Mouse (Mus musculus) retina, postnatal 1 day (tissue): ENCODE measurements around the gene Cgnl1.
"Not testable (repeated sequence)": the region's sequence is repeated elsewhere in the genome, so short reads cannot be mapped to it uniquely, and the experiment has no call there.

Source experiments
- DNase-seq: peaks from one replicate; pipeline ENCODE4 v3.0.0-alpha.2; 2012

Gene Cgnl1

DNA sequence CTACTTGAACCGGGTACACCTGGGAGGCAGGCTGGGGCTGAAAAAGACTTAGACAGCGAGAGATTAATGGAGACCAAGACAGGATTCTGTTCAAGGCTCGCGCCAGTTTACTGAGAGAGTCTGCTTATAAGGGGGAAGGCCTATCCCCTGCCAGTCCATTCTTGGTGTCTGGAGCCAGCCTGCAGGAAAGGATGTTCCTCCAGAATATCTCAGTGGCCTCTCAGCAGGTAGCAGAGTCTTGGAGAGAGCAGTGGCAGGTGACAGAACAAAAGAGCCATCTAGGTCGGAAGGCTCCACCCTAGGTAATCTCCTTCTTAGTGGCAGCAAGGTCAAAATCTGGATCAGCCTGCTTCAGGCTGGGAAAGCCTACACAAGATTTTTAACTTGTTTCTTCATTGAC, 151.3 kb downstream of the Cgnl1 start:
- DNase-seq = not testable (repeated sequence)

DNA sequence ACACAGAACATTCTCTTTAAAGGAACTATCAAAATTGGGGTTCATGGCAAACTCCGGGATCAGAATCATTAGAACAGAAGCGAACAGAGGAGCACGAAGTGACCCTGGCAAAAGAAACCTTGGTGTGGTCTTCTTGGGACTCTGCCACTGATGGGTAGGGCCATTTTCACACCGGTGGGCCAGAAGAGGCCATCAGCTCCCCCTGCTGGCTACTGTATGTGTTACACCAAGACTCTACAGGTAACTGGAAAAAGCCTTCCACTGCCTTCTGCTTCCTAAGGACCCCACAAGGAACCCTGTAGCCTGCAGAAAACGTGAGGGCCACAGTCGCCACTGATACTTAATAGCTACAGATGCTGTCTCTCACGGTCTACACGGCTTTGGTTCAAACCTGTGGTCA, 154.0 kb downstream of the Cgnl1 start:
- peak; percentile 38 for DNase-seq

DNA sequence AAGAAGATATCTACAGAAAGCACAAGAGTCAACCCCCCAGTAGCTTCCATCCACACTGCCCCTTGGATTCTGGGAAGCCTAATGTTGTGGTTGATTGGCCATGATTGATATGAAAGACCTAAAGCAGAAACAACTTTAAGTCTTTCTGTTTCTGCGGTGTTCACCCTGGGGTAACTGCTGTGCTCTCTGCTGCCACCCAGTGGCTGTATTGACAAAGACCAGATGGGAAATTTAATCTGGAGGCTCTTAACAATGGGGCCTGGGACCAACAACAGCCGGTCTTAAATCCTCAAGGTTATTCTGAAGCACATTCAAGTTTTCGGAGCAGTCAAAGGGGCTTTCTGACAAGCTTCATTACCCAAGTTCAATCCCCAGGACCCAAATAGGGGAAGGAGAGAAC, 155.2 kb downstream of the Cgnl1 start:
- DNase-seq = peak; percentile 86

DNA sequence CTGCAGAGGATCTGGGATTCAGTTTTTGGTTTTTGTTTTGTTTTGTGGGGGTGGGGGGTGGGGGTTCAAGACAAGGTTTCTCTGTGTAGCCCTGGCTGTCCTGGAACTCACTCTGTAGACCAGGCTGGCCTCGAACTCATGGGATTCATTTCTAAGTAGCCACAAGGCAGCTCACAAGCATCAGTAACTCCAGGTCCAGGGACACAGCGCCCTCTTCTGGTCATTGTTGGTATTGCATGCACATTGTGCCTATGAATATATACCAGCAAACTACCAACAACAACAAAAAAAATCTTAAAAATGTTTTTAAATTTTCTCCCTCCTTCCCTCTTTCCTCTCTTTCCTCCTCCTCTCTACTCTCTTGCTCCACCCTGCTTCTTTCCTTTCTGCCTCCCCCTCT, 156.8 kb downstream of the Cgnl1 start:
- peak; percentile 48 for DNase-seq

DNA sequence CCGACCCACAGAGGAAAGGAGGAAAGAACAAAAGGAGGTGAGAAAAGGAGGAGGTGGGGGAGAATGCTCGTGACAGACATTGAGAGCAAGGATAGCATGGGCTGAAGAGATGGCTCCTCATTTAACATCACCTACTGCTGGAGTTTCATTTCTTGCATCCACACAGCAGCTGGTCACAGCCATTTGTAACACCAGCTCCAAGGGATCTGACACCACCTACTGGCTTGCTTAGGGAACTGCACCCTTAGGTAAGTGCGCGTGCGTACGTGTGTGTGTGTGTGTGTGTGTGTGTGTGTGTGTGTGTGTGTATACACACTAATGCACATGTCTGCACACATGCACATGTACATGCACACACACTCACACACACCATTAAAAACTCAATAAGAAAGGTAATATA, 158.4 kb downstream of the Cgnl1 start:
- peak; percentile 49 for DNase-seq

DNA sequence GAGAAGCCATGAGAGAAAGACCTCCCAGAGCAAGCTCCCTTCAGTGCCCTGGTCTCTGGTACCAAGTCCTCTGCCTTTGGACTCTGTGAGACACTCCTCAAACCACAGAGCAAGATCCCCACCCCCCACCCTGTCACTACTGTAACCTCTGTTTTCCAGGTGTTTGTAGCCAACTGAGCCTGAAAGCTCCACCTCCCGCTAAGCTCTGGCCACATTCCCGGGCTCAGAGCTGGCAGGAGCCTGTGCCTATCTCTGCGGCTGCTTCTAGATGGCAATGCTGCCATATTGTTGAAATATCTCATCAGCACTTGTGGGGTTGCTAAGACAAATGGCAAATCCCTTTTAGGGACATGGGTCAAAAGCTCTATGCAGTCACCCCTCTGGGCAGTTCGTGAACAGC, 159.5 kb downstream of the Cgnl1 start:
- no peak for DNase-seq

DNA sequence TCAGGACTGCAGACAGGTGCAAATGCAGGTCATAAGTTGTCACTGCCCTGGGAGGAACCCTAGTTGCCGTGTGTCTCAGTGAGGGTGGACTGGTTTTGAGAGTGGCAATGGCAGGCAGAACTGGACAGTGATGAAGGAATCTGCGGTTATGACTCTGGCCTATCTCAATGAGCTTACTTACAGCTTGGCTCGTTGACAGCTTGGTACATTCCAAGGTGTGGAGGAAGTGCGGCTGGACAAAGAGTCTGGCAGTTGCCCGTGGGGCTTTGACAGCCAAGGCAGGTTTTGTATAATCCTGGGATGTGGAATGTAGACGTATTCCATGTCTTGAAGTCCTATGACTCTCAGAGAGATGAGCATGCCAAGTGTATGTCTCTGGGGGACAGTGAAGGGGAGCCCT, 162.4 kb downstream of the Cgnl1 start:
- DNase-seq = no peak

DNA sequence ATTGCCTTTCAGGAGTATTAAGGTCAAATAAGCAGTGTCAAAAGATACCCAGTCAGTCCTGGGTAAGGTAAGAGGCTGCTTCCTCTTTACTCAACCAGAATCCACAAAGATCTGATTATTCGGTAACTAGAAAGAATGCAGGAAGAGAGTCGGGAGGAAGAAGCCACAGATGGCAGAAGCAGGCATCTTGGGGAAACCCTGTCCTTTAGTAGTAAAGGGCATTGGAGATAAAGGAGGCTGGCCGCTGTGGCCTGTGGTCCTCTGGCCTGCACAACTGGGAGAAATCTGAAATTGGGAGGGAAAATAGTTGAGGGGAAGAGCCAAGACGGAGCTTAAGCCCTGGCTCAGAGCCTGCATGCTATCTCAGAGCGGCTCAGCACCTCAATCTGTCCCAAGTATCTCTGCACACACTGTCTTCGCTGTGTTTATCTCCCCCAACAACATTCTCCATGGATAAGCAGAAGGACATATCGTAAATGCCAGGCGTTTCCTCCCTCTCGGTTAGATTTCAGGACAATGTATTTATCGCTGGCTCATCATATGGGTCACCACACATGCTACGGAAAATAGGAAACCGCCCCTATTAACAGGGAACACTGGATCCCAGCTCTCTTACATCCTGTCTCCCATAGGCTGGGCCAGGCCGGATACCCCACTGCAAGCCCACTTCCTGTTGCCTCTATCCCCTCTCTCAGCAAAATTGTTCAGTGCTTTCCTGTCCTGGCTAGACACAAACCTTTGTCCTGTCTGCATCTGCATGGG, 164.9 kb downstream of the Cgnl1 start:
- no peak for DNase-seq

DNA sequence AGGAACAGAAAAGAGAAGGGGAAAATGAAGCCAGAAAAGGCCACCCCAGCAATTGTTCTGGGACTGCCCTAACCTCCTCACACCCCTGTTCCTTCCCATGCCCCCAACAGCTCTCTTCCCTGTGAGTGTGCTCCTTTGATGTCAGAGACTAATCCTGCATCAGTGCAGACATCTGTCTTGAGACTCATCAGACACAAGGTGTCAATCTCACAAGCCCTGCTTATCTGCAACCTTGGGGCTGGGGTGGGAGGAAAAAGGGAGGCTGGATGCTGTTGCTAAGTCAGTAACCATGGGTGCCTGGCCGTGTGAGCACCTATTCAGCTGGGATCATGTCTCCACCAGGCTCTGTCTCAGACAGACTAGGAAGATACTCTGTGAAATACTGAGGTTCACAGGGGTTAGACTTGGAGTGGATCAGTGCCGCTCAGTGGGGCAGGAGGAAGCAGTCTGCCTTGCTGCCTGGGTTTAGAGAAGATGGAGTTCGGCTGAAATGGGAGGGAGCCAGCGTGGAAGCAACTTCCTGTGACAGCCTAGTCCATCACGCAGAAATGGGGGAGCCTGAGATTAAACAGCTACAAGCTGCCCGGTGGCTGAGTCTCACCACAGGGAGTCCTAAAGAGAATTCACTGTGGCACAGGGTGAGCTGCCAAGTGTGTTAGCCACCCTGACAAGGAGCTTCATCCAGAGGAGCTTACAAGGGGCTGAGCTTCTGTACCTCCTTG, 166.3 kb downstream of the Cgnl1 start:
- no peak for DNase-seq

DNA sequence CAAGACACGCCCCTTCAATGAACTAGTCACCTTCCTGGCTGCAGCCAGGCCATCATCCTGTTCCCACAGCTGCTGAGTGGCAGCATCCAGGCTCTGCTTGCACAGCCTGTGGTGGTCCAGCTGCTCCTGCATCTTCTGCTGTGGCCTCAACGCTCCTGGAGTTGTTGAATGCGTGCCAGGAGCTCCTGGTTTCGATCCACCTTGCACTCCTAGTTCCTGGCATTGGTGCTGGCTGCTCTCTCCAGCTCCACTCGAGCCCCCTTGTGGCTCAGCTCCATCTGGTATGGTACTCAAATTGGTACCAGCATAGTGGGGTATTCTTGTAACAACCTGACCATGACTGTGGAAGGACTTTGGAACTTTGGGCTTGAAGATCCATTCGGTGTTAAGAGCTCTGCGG, 171.5 kb downstream of the Cgnl1 start:
- DNase-seq = no peak

DNA sequence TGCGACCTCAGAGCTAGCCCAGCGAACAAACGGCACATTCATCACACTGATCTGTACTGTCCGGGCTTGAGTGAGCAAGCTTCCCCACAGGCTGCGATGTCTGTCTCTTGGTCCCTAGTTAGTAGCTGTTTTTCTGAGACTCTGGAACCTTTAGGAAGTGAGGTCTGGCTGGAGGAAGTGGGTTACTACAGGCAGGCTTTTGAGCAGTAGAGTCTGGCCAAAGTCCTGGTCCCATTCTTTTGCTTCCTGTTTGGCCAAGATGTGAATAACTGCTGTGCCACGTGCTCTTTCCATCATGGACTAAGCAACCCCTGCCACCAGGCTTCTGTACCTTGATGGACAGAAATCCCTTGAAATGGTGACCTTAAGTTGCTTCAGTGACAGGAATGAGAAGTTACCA, 174.5 kb downstream of the Cgnl1 start:
- DNase-seq = no peak

DNA sequence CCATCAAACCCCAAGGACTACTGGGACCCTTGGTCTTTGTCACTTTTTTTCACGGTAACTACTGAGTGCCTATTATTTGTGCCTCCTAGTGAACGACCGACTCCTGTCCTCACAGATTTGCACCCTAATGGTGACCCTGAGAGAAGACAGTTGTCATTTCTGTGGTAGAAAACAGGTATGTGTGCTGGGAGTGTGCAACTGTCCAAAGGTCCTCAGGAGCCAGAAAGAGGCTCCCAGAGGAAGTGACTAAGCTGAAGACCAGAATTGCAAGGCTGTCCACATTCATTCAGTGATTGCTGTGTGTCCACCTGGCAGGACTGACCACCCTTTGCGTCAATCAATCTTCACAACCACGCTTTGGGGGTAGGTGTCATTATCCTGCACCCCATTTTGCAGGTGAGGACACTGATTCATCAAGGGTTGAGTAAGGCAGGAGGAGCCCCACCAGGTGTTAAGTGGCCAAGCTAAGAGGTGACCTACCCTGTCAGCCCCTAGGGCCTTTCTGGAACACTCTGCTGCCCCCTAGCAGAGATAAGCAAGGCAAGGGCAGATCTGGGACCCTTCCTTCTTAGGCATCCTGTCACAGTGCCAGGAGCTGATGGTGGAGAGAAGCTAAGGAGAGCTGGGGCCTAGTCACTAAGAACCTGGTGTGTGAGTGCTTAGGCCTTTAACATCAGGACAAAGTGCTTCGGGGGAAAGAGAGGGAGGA, 178.7 kb downstream of the Cgnl1 start:
- peak; percentile 24 for DNase-seq

DNA sequence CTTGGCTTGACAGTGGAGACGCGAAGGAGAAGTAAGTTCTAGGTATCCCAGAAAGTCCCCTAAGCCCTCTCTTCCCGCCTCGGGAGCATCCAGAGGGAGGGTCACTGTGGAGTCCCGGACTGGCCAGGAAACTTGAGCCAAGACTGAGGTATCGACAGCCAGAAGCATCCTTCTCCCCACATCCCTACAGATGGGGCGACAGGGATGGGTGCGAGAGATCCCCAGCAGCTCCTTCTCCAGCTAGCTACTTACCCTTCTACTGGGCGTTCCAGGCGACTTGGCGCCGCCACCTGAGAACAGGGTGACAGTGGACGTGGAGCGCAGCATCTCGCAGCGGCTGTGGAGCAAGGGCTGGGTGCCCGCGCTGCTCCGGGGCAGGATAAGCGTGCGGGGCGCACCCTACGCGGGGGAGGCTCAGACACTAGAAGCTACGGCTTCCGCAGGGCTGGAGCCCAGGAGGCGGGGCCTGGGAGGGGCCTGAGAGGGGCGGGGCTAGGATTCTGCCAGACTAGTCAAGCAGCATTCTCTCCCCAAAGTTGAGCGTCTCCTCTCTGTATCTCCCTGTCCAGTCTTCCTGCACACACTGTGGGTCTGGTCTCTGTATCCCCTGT, 179.4 kb downstream of the Cgnl1 start, which contains the start of gene Myzap:
Gene Myzap, minus strand, starts transcription at position 423 of the 611 bp plus-strand sequence.
- DNase-seq = peak; percentile 85

DNA sequence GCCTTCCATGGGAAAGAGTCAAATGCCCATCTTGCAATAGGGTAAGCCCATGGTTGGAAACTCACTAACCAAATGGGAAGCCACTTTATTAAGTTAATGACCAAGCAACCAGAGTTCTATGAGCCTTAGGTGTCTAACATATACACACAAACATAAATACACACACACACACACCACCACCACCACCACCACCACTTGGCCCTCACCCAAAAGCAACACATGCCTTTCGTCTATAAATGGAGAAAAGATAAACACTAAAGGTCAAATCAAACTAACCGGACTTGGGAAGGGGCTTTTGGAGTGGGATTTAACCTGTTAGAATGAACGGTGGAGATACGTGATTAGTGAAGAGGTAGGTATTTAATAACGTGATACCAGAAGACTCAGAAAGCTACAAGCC, 180.3 kb downstream of the Cgnl1 start:
- no peak for DNase-seq

DNA sequence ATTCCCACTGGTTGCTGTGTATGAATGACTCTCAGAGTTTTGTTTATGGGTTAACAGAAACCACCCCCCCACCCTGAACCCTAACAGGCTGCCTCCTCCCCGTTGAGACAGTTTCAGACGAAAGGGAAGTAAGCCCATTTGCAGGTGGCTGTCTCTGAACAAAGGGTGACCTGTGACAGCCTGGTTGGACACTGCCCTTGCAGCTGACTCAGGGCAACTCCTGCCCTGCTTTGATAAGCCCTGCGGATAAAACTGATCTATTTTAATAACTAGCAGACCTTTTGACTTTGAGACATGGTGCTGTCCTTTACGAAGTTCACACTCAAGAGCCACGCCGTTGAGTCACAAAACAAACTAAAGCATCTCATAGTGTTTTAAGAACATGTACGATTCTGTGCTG, 181.6 kb downstream of the Cgnl1 start:
- DNase-seq = no peak

DNA sequence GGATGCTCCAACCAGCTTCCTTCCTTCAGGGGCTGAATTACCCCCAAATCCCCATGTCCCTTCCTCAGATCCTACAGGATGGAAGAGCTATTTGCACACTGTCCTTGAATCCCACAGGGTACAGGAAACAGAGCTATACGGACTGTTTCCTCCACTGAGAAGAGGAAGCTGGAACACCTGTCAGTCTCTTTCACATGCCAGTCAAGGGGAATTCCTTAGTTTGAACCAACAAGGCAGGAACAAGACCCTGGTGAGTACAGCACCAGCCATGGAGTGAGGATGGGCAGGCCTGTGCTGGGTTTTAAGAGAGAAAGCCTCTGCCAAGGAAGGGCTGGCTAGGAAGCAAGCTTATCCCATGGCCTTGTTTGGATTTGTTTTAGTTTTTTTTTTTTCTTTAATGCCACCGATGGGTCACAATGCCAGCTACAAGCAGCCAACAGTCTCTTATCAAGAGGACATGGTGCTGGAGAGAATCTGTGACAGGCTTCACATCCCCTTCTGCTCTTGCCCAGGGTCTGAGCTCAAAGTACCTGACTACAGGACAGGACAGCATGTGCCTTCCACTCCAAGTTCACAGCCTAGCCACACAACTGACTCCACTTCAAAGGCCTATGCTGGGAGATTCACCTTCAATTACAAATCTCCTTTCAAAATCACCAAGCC, 182.3 kb downstream of the Cgnl1 start:
- no peak for DNase-seq

DNA sequence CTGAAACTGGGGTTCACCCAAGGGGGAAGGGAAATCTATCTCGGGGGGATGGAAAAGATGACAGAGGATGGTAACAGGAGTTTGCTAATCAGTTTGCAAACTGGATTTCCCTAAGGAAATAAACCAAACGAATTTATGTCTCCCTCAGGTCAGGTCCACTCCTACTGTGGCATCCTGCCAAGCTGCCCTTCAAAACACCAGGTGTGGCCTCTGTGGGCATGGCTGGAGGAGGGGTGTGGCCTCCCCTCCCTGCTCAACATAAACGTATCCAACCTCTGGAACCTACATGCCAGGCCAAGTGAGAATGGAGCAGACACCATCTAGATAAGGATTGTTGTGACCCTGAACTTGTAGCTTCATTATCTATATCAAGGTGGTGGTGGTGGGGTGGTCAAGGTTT, 185.0 kb downstream of the Cgnl1 start:
- DNase-seq = no peak

DNA sequence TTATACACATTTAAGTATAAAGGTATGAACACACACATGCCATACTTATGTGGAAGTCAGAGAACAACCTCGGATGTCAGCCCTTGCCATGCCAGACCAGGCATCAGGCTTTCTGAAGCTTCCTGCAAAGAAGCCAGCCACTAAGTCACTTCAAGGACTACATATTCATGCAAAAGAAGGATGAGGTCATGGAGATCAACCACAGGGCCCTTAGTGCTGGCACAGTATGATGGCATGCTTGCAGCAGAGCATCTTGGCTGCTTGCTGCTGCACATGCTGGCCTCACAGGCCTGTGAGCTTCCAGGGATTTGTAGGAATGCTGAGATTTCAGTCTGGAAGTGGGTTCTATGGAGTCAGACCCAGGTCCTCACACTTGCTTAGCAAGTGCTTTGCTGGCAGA, 188.6 kb downstream of the Cgnl1 start:
- no peak for DNase-seq

DNA sequence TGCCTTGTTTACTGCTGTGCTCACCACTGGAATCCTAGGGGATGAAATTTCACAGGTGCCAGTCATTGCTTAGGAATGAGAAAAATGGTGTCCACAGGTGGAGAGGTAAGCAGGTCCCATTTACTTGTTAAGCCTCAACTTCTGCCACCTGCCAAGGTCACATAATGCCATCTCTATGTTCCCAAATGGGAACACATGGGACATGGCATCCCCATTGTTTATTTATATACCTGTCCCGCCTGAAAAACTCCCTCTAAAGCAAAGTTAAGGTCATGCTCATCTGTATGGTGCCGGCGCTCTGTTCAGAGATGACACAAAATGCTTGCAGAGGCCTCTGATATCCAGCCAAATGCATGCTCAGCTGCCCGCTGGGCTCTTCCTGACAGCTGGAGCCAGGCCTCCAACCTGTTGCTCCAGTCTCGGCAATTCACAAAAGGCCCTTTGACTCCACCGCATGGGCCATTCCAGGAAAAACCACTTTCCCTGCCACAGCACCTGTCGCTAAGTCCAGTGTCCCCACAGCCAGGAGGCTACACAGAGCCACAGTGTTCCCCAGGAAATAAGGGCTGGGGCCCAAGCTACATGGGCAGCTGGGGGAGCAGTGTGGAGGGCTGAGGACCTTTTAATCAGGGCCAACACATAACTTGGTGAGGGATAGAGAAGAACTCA, 192.4 kb downstream of the Cgnl1 start:
- peak; percentile 27 for DNase-seq
